Mouse (Mus musculus) spleen, adult 12 weeks (tissue): Measurements from ENCODE around the gene Vim.

Source experiments
- DNase-seq: peaks from one replicate; pipeline ENCODE4 v3.0.0; 2022; ENCODE audit warnings: low spot score

The Vim gene

GRCm38 (mm10) chr2:13573408-13574065 is at the start of gene Vim:
Vim (plus strand) TSS chr2:13573927.
- peak; percentile 55 for DNase-seq

GRCm38 (mm10) chr2:13526205-13526604 is 47.5 kb upstream of the Vim start:
- DNase-seq = no peak

GRCm38 (mm10) chr2:13527125-13527524 is 46.6 kb upstream of the Vim start:
- no peak for DNase-seq

- no peak for DNase-seq
Measured at GRCm38 (mm10) chr2:13527531-13527930, 46.2 kb upstream of the Vim start.

GRCm38 (mm10) chr2:13529253-13529933 is 44.3 kb upstream of the Vim start:
- DNase-seq = no peak

- no peak for DNase-seq
Measured at GRCm38 (mm10) chr2:13530639-13531038, 43.1 kb upstream of the Vim start.

- DNase-seq = no peak
Measured at GRCm38 (mm10) chr2:13536747-13537146, 37.0 kb upstream of the Vim start.

GRCm38 (mm10) chr2:13537733-13538132 is 36.0 kb upstream of the Vim start:
- peak; percentile 14 for DNase-seq

GRCm38 (mm10) chr2:13538258-13538657 is 35.5 kb upstream of the Vim start:
- DNase-seq = no peak

GRCm38 (mm10) chr2:13538704-13539377 is 34.9 kb upstream of the Vim start:
- no peak for DNase-seq

GRCm38 (mm10) chr2:13539860-13540259 is 33.9 kb upstream of the Vim start:
- DNase-seq = no peak

- no peak for DNase-seq
Measured at GRCm38 (mm10) chr2:13543519-13544124, 30.1 kb upstream of the Vim start.

- peak; percentile 70 for DNase-seq
Measured at GRCm38 (mm10) chr2:13544193-13544824, 29.4 kb upstream of the Vim start, which contains the start of gene Trdmt1. Trdmt1 (minus strand) TSS chr2:13544668.

- no peak for DNase-seq
Measured at GRCm38 (mm10) chr2:13548749-13549148, 25.0 kb upstream of the Vim start.

GRCm38 (mm10) chr2:13553966-13554365 is 19.8 kb upstream of the Vim start:
- no peak for DNase-seq

GRCm38 (mm10) chr2:13556239-13556638 is 17.5 kb upstream of the Vim start:
- DNase-seq = no peak

- DNase-seq = no peak
Measured at GRCm38 (mm10) chr2:13557145-13558030, 16.3 kb upstream of the Vim start.

GRCm38 (mm10) chr2:13558607-13559262 is 15.0 kb upstream of the Vim start:
- peak; percentile 30 for DNase-seq

GRCm38 (mm10) chr2:13559303-13559702 is 14.4 kb upstream of the Vim start:
- no peak for DNase-seq

GRCm38 (mm10) chr2:13559729-13560128 is 14.0 kb upstream of the Vim start:
- DNase-seq = no peak

- no peak for DNase-seq
Measured at GRCm38 (mm10) chr2:13560396-13560795, 13.3 kb upstream of the Vim start.
